ENCODE assay signal across 9 mouse cellular contexts in genomic region chr19:11777191-11777865, GRCm38 (mm10). TPM values are rescaled to one million over a fixed set of nuclear protein-coding genes. Genes with fewer than 3 reads are reported as not detected.
DNase-seq lines count a peak whose midpoint lies in the region; ATAC-seq lines count a peak whose summit lies in the region.
"Had no signal": no experiment of that assay in that cellular context is flagged by ENCODE, and none has a peak within 500 bp of the region (broad histone marks: within the 10 kb centered on the region; RNA-seq: fewer than 3 reads in every experiment).

No protein-coding gene starts in this region.

- peak; percentile 86 for ATAC-seq in erythroblast, adult 5-6 weeks (replicated peaks; ENCODE audit: low FRiP score, poor library complexity, severe bottlenecking)
- peak; percentile 52 for ATAC-seq in hindbrain, embryonic 12.5 days (ENCODE audit: low FRiP score)
- ATAC-seq in midbrain, embryonic 13.5 days, result peak; percentile 78

- intact Hi-C loops in left cerebral cortex, postnatal 10 days (cut with DNase I), result loop anchor here (10.0 kb wide), 1 partner anchor 177 kb away; no protein-coding TSS in a partner anchor

- peak; percentile 39 to 84 for DNase-seq in heart, adult 18-20 months
- no peak for DNase-seq in heart, embryonic 10.5 days (ENCODE audit: low spot score)
- DNase-seq in adrenal gland, postnatal 36 days, result peak; percentile 68 to 75
- peak; percentile 34 to 43 for DNase-seq in left cerebral cortex, postnatal 10 days (ENCODE audit: extremely low spot score in 1 of 2, low spot score in 2 of 2)
- DNase-seq in spleen, adult 12 weeks (ENCODE audit: low spot score), result peak; percentile 48

- no peak overlapping the region for H3K4me3 ChIP-seq in heart, embryonic 10.5 days
- H3K4me3 ChIP-seq in hindbrain, embryonic 12.5 days, result no peak overlapping the region
- H3K4me3 ChIP-seq in midbrain, embryonic 13.5 days (replicated peaks), result no peak overlapping the region

- no peaks in the 10 kb centered on the region for H3K27me3 ChIP-seq in heart, embryonic 10.5 days (ENCODE audit: insufficient read depth, poor library complexity, severe bottlenecking)
- no peaks in the 10 kb centered on the region for H3K27me3 ChIP-seq in hindbrain, embryonic 12.5 days
- H3K27me3 ChIP-seq in midbrain, embryonic 13.5 days, result no peaks in the 10 kb centered on the region

- WGBS in heart, embryonic 10.5 days, result 60% methylated on average over 7 of the region's 7 CpGs
- WGBS in hindbrain, embryonic 12.5 days, result 68% methylated on average over 7 of the region's 7 CpGs
- 56% methylated on average over 7 of the region's 7 CpGs for WGBS in midbrain, embryonic 13.5 days

- no peaks in the 10 kb centered on the region for H3K4me1 ChIP-seq in heart, embryonic 10.5 days
- H3K4me1 ChIP-seq in hindbrain, embryonic 12.5 days, result no peaks in the 10 kb centered on the region
- no peaks in the 10 kb centered on the region for H3K4me1 ChIP-seq in midbrain, embryonic 13.5 days (replicated peaks)

- peaks cover 26% of the 10 kb centered on the region for H3K36me3 ChIP-seq in heart, embryonic 10.5 days
- H3K36me3 ChIP-seq in hindbrain, embryonic 12.5 days, result peaks cover 25% of the 10 kb centered on the region
- peaks cover 41% of the 10 kb centered on the region for H3K36me3 ChIP-seq in midbrain, embryonic 13.5 days

- no peaks in the 10 kb centered on the region for H3K9me3 ChIP-seq in heart, embryonic 10.5 days
- no peaks in the 10 kb centered on the region for H3K9me3 ChIP-seq in hindbrain, embryonic 12.5 days (replicated peaks)
- no peaks in the 10 kb centered on the region for H3K9me3 ChIP-seq in midbrain, embryonic 13.5 days

- H3K9ac ChIP-seq in hindbrain, embryonic 12.5 days, result no peak overlapping the region
- H3K9ac ChIP-seq in midbrain, embryonic 13.5 days (replicated peaks), result no peak overlapping the region

- H3K27ac ChIP-seq in heart, embryonic 10.5 days, result no peak overlapping the region
- no peak overlapping the region for H3K27ac ChIP-seq in hindbrain, embryonic 12.5 days
- no peak overlapping the region for H3K27ac ChIP-seq in midbrain, embryonic 13.5 days

- H3K4me2 ChIP-seq in hindbrain, embryonic 12.5 days (replicated peaks), result no peak overlapping the region
- no peak overlapping the region for H3K4me2 ChIP-seq in midbrain, embryonic 13.5 days (replicated peaks)

RNA-seq across cellular contexts. Expression of gene Mrpl16, which starts 7.1 kb away (rescaled TPM):
- 100 to 1,000 TPM; 113 to 120 TPM for total RNA-seq in heart, adult 18-20 months (2021)
- 73.0 and 74.7 TPM in 2 replicates for polyA plus RNA-seq in heart, embryonic 10.5 days (2016; fragmentation: Nextera tagmentation; extraction: Ambion mirVana)
- total RNA-seq in adrenal gland, postnatal 36 days (2021), result 10 to 100 TPM; 63.8 to 67.8 TPM
- 14.6 and 29.5 TPM in 2 replicates for total RNA-seq in erythroblast, adult 5-6 weeks (2015; ENCODE audit: low replicate concordance)
- 4.2 and 15.3 TPM in 2 replicates for total RNA-seq in erythroblast, adult 5-6 weeks (2017; ENCODE audit: low replicate concordance)
- polyA plus RNA-seq in hindbrain, embryonic 12.5 days (2016; fragmentation: Nextera tagmentation; extraction: Ambion mirVana), result 41.7 and 43.5 TPM in 2 replicates
- total RNA-seq in left cerebral cortex, postnatal 10 days (2021), result 10 to 100 TPM; 48.3 to 50.1 TPM
- 42.8 and 47.4 TPM in 2 replicates for polyA plus RNA-seq in midbrain, embryonic 13.5 days (2015; fragmentation: Nextera tagmentation; extraction: Ambion mirVana)

RNA-seq across cellular contexts. Expression of gene Gif, which starts 30.0 kb away (rescaled TPM):
- total RNA-seq in heart, adult 18-20 months (2021), result not detected
- polyA plus RNA-seq in heart, embryonic 10.5 days (2016; fragmentation: Nextera tagmentation; extraction: Ambion mirVana), result not detected in 2 replicates
- not detected for total RNA-seq in adrenal gland, postnatal 36 days (2021)
- total RNA-seq in erythroblast, adult 5-6 weeks (2015; ENCODE audit: low replicate concordance), result not detected in 2 replicates
- not detected in 2 replicates for total RNA-seq in erythroblast, adult 5-6 weeks (2017; ENCODE audit: low replicate concordance)
- polyA plus RNA-seq in hindbrain, embryonic 12.5 days (2016; fragmentation: Nextera tagmentation; extraction: Ambion mirVana), result not detected in 2 replicates
- total RNA-seq in left cerebral cortex, postnatal 10 days (2021), result not detected
- not detected in 2 replicates for polyA plus RNA-seq in midbrain, embryonic 13.5 days (2015; fragmentation: Nextera tagmentation; extraction: Ambion mirVana)
- total RNA-seq: left cerebral cortex, adult 8-10 months had no signal

RNA-seq across cellular contexts. Expression of gene Stx3, which starts 41.9 kb away (rescaled TPM):
- total RNA-seq in heart, adult 18-20 months (2021), result 1 to 10 TPM; 3.5 to 4.5 TPM
- polyA plus RNA-seq in heart, embryonic 10.5 days (2016; fragmentation: Nextera tagmentation; extraction: Ambion mirVana), result 7.5 and 11.6 TPM in 2 replicates
- 1 to 10 TPM; 8.4 to 9.2 TPM for total RNA-seq in adrenal gland, postnatal 36 days (2021)
- total RNA-seq in erythroblast, adult 5-6 weeks (2015; ENCODE audit: low replicate concordance), result 0.19 and 3.6 TPM in 2 replicates
- total RNA-seq in erythroblast, adult 5-6 weeks (2017; ENCODE audit: low replicate concordance), result 3.9 and 4.5 TPM in 2 replicates
- polyA plus RNA-seq in hindbrain, embryonic 12.5 days (2016; fragmentation: Nextera tagmentation; extraction: Ambion mirVana), result 8.6 TPM in 2 replicates
- total RNA-seq in left cerebral cortex, postnatal 10 days (2021), result 10 to 100 TPM; 17.7 to 17.8 TPM
- polyA plus RNA-seq in midbrain, embryonic 13.5 days (2015; fragmentation: Nextera tagmentation; extraction: Ambion mirVana), result 20.7 and 24.1 TPM in 2 replicates
